Mouse (Mus musculus): ENCODE data around the gene Abhd12.
"Not testable (repeated sequence)": the region's sequence is repeated elsewhere in the genome, so short reads cannot be mapped to it uniquely, and the experiment has no call there.

Gene Abhd12

GRCm38 (mm10) chr2:150922165-150922564 lies 17.6 kb upstream of the Abhd12 start:
- H3K27me3 ChIP-seq (ENCODE audit: control insufficient read depth, insufficient read depth, low read length, poor library complexity, severe bottlenecking), result no peaks in the 10 kb centered on the region
- no peak for DNase-seq (ENCODE audit: low read depth, low spot score)

GRCm38 (mm10) chr2:150921697-150922096 lies 17.2 kb upstream of the Abhd12 start:
- Histone ChIP-seq H3K36me3 (ENCODE audit: control insufficient read depth, insufficient read depth, low read length, poor library complexity, severe bottlenecking) (no peaks in the 10 kb centered on the region), H3K27me3 (ENCODE audit: control insufficient read depth, insufficient read depth, low read length, poor library complexity, severe bottlenecking) (no peaks in the 10 kb centered on the region)
- DNase-seq (ENCODE audit: low read depth, low spot score), result peak; percentile 26

More at GRCm38 (mm10) chr2:150922165-150922564, 17.6 kb upstream of the Abhd12 start:
- H3K36me3 ChIP-seq (ENCODE audit: control insufficient read depth, insufficient read depth, low read length, poor library complexity, severe bottlenecking), result no peaks in the 10 kb centered on the region

GRCm38 (mm10) chr2:150920543-150920942 lies 16.0 kb upstream of the Abhd12 start:
- Histone ChIP-seq H3K36me3 (ENCODE audit: control insufficient read depth, insufficient read depth, low read length, poor library complexity, severe bottlenecking) (no peaks in the 10 kb centered on the region), H3K27me3 (ENCODE audit: control insufficient read depth, insufficient read depth, low read length, poor library complexity, severe bottlenecking) (no peaks in the 10 kb centered on the region)
- DNase-seq (ENCODE audit: low read depth, low spot score), result no peak

- Histone ChIP-seq H3K36me3 (ENCODE audit: control insufficient read depth, insufficient read depth, low read length, poor library complexity, severe bottlenecking) (no peaks in the 10 kb centered on the region), H3K27me3 (ENCODE audit: control insufficient read depth, insufficient read depth, low read length, poor library complexity, severe bottlenecking) (no peaks in the 10 kb centered on the region)
- no peak for DNase-seq (ENCODE audit: low read depth, low spot score)
These were observed 14.2 kb upstream of the Abhd12 start for GRCm38 (mm10) chr2:150918720-150919119.

GRCm38 (mm10) chr2:150915786-150916185 lies 11.2 kb upstream of the Abhd12 start:
- no peak for DNase-seq (ENCODE audit: low read depth, low spot score)
- no peaks in the 10 kb centered on the region for H3K27me3 ChIP-seq (ENCODE audit: control insufficient read depth, insufficient read depth, low read length, poor library complexity, severe bottlenecking)
- H3K36me3 ChIP-seq (ENCODE audit: control insufficient read depth, insufficient read depth, low read length, poor library complexity, severe bottlenecking), result no peaks in the 10 kb centered on the region

GRCm38 (mm10) chr2:150914781-150915515 lies 10.4 kb upstream of the Abhd12 start:
- peak; percentile 18 for DNase-seq (ENCODE audit: low read depth, low spot score)
- Histone ChIP-seq H3K27me3 (ENCODE audit: control insufficient read depth, insufficient read depth, low read length, poor library complexity, severe bottlenecking) (no peaks in the 10 kb centered on the region), H3K36me3 (ENCODE audit: control insufficient read depth, insufficient read depth, low read length, poor library complexity, severe bottlenecking) (no peaks in the 10 kb centered on the region)

GRCm38 (mm10) chr2:150910295-150910881 lies 5.8 kb upstream of the Abhd12 start:
- DNase-seq (ENCODE audit: low read depth, low spot score), result peak; percentile 33
- H3K36me3 ChIP-seq (ENCODE audit: control insufficient read depth, insufficient read depth, low read length, poor library complexity, severe bottlenecking), result no peaks in the 10 kb centered on the region
- H3K27me3 ChIP-seq (ENCODE audit: control insufficient read depth, insufficient read depth, low read length, poor library complexity, severe bottlenecking), result no peaks in the 10 kb centered on the region

- no peaks in the 10 kb centered on the region for H3K27me3 ChIP-seq (ENCODE audit: control insufficient read depth, insufficient read depth, low read length, poor library complexity, severe bottlenecking)
- DNase-seq (ENCODE audit: low read depth, low spot score), result peak; percentile 94
- no peaks in the 10 kb centered on the region for H3K36me3 ChIP-seq (ENCODE audit: control insufficient read depth, insufficient read depth, low read length, poor library complexity, severe bottlenecking)
These were observed 5.0 kb upstream of the Abhd12 start for GRCm38 (mm10) chr2:150909429-150910039.

GRCm38 (mm10) chr2:150908881-150909280 lies 4.3 kb upstream of the Abhd12 start:
- H3K36me3 ChIP-seq (ENCODE audit: control insufficient read depth, insufficient read depth, low read length, poor library complexity, severe bottlenecking); DNase-seq (ENCODE audit: low read depth, low spot score); H3K27me3 ChIP-seq (ENCODE audit: control insufficient read depth, insufficient read depth, low read length, poor library complexity, severe bottlenecking): not testable (repeated sequence)

GRCm38 (mm10) chr2:150904936-150905450 lies 452 bp upstream of the Abhd12 start, which contains the start of gene Gins1:
Gins1 (plus strand) TSS chr2:150905400.
- Histone ChIP-seq H3K27me3 (ENCODE audit: control insufficient read depth, insufficient read depth, low read length, poor library complexity, severe bottlenecking) (no peaks in the 10 kb centered on the region), H3K36me3 (ENCODE audit: control insufficient read depth, insufficient read depth, low read length, poor library complexity, severe bottlenecking) (no peaks in the 10 kb centered on the region)
- no peak for DNase-seq (ENCODE audit: low read depth, low spot score)

- H3K36me3 ChIP-seq (ENCODE audit: control insufficient read depth, insufficient read depth, low read length, poor library complexity, severe bottlenecking), result no peaks in the 10 kb centered on the region
- DNase-seq (ENCODE audit: low read depth, low spot score), result no peak
- H3K27me3 ChIP-seq (ENCODE audit: control insufficient read depth, insufficient read depth, low read length, poor library complexity, severe bottlenecking), result no peaks in the 10 kb centered on the region
These were observed 2.2 kb downstream of the Abhd12 start for GRCm38 (mm10) chr2:150902347-150902746.

- no peaks in the 10 kb centered on the region for H3K27me3 ChIP-seq (ENCODE audit: control insufficient read depth, insufficient read depth, low read length, poor library complexity, severe bottlenecking)
- no peak for DNase-seq (ENCODE audit: low read depth, low spot score)
- no peaks in the 10 kb centered on the region for H3K36me3 ChIP-seq (ENCODE audit: control insufficient read depth, insufficient read depth, low read length, poor library complexity, severe bottlenecking)
These were observed 4.2 kb downstream of the Abhd12 start for GRCm38 (mm10) chr2:150900341-150900740.

GRCm38 (mm10) chr2:150895691-150896252 lies 8.8 kb downstream of the Abhd12 start:
- Histone ChIP-seq H3K27me3 (ENCODE audit: control insufficient read depth, insufficient read depth, low read length, poor library complexity, severe bottlenecking) (no peaks in the 10 kb centered on the region), H3K36me3 (ENCODE audit: control insufficient read depth, insufficient read depth, low read length, poor library complexity, severe bottlenecking) (no peaks in the 10 kb centered on the region)
- DNase-seq (ENCODE audit: low read depth, low spot score), result peak; percentile 28

- DNase-seq (ENCODE audit: low read depth, low spot score), result peak; percentile 23
- no peaks in the 10 kb centered on the region for H3K27me3 ChIP-seq (ENCODE audit: control insufficient read depth, insufficient read depth, low read length, poor library complexity, severe bottlenecking)
- H3K36me3 ChIP-seq (ENCODE audit: control insufficient read depth, insufficient read depth, low read length, poor library complexity, severe bottlenecking), result no peaks in the 10 kb centered on the region
These were observed 9.8 kb downstream of the Abhd12 start for GRCm38 (mm10) chr2:150894617-150895267.

Measured in splenic B cell, adult 2 months (primary cell).